ENCODE assay signal across 23 mouse cellular contexts in the genomic region with DNA sequence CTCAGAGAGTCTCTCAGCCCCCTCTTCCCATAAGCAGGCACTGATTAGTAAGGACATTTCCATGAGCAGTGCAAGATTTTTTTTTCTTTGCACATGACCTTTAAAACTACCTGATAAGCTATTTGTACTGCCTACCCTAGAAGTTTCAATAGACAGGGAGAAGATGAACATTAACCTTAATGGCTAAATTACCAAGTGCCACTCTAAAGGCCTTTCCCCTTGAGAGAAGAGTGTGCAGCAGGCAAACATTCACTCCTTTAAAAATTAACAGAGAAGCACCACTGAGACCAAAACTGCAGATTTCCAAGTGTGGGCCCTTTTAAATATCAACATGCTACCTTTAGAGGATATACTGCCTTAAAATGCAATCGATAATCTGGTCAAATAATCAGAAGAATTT.
"Had no signal": no experiment of that assay in that cellular context is flagged by ENCODE, and none has a peak within 500 bp of the region (broad histone marks: within the 10 kb centered on the region; RNA-seq: fewer than 3 reads in every experiment).

No protein-coding gene starts in this region.

- ATAC-seq: forebrain, embryonic 16.5 days; hindbrain, postnatal 0 days; liver, embryonic 12.5 days had no signal

- H3K4me3 ChIP-seq: heart, adult 2 months; heart, embryonic 13.5 days; heart, embryonic 15.5 days; hindbrain, embryonic 13.5 days; hindbrain, embryonic 15.5 days; kidney, embryonic 15.5 days; limb, embryonic 13.5 days; limb, embryonic 15.5 days; liver, embryonic 12.5 days had no signal

- H3K4me1 ChIP-seq: heart, embryonic 13.5 days; heart, embryonic 15.5 days; hindbrain, embryonic 13.5 days; hindbrain, embryonic 15.5 days; kidney, embryonic 15.5 days; limb, embryonic 13.5 days; limb, embryonic 15.5 days; liver, embryonic 12.5 days had no signal

- H3K9ac ChIP-seq: heart, embryonic 13.5 days; heart, embryonic 15.5 days; hindbrain, embryonic 13.5 days; hindbrain, embryonic 15.5 days; kidney, embryonic 15.5 days; limb, embryonic 13.5 days; limb, embryonic 15.5 days; liver, embryonic 12.5 days; liver, embryonic 14.5 days had no signal

- H3K4me2 ChIP-seq: heart, embryonic 11.5 days; heart, embryonic 13.5 days; heart, embryonic 15.5 days; hindbrain, embryonic 13.5 days; hindbrain, embryonic 15.5 days; kidney, embryonic 15.5 days; limb, embryonic 13.5 days; limb, embryonic 15.5 days; liver, embryonic 12.5 days had no signal

- DNase-seq: gastrocnemius, postnatal 14 days; gastrocnemius, postnatal 36 days; heart, adult 11 months; heart, adult 2 months; heart, postnatal 14 days; heart, postnatal 36 days; kidney, adult 18-20 months; kidney, postnatal 25 days; layer of hippocampus, adult 9-11 months; layer of hippocampus, postnatal 36 days; left cerebral cortex, postnatal 4 days had no signal

- H3K9me3 ChIP-seq: heart, embryonic 13.5 days; heart, embryonic 15.5 days; hindbrain, embryonic 13.5 days; hindbrain, embryonic 15.5 days; kidney, embryonic 15.5 days; limb, embryonic 13.5 days; limb, embryonic 15.5 days; liver, embryonic 12.5 days had no signal

- H3K27me3 ChIP-seq: heart, embryonic 13.5 days; heart, embryonic 15.5 days; hindbrain, embryonic 13.5 days; hindbrain, embryonic 15.5 days; limb, embryonic 13.5 days; limb, embryonic 15.5 days; liver, embryonic 12.5 days had no signal

- H3K36me3 ChIP-seq: heart, embryonic 13.5 days; heart, embryonic 15.5 days; hindbrain, embryonic 13.5 days; hindbrain, embryonic 15.5 days; kidney, embryonic 15.5 days; limb, embryonic 13.5 days; limb, embryonic 15.5 days; liver, embryonic 12.5 days had no signal

- H3K27ac ChIP-seq: heart, adult 2 months; heart, embryonic 13.5 days; heart, embryonic 15.5 days; hindbrain, embryonic 13.5 days; hindbrain, embryonic 15.5 days; hindbrain, postnatal 0 days; kidney, embryonic 15.5 days; limb, embryonic 13.5 days; limb, embryonic 15.5 days; liver, embryonic 12.5 days; liver, embryonic 14.5 days had no signal
